Mouse (Mus musculus): ENCODE data around the gene Cyth1. TPM values are rescaled to one million over a fixed set of nuclear protein-coding genes. Genes with fewer than 3 reads are reported as not detected.
A peak's percentile ranks its signal among the peaks of the same experiment; 100 is the strongest.

Gene Cyth1
- polyA plus RNA-seq, 1 experiment from 2014 or later, result 6.1 TPM

DNA sequence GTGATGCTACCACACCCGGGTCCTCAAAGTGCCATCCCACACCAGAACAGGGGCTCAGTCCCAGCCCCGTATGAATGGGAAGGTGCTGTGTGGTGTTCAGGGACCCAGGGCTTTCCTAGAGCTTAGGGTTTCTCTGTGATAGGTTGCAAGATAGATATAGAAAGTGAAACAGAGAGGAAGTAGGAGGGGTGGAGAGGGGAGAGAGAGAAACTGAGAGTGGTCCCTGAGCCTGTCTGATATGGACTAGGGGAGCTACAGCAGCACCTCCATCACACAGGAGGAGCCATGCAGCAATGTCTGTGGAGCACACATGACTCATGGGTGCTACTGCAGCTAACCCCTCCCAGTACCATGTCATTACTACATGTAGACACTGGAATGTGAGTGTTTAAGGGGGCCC is 118.6 kb downstream of the Cyth1 start:
- Histone ChIP-seq H3K36me3 (ENCODE audit: control insufficient read depth, insufficient read depth, low read length) (no peaks in the 10 kb centered on the region), H3K4me3 (ENCODE audit: low read depth, low read length) (no peak overlapping the region), H3K9ac (ENCODE audit: low read depth, low read length) (no peak overlapping the region), H3K9me3 (ENCODE audit: control insufficient read depth, low read length) (no peaks in the 10 kb centered on the region), H3K27ac (ENCODE audit: low read depth, low read length) (no peak overlapping the region), H3K4me1 (replicated peaks; ENCODE audit: control insufficient read depth, insufficient read depth, low read length) (peaks cover 9% of the 10 kb centered on the region), H3K4me2 (no peak overlapping the region), H3K27me3 (replicated peaks; ENCODE audit: control insufficient read depth, insufficient read depth, low read length) (no peaks in the 10 kb centered on the region)
- DNase-seq (ENCODE audit: low spot score), result no peak
- WGBS, result 68% methylated on average over 2 of the region's 2 CpGs
- ATAC-seq (replicated peaks; ENCODE audit: low FRiP score), result no peak

DNA sequence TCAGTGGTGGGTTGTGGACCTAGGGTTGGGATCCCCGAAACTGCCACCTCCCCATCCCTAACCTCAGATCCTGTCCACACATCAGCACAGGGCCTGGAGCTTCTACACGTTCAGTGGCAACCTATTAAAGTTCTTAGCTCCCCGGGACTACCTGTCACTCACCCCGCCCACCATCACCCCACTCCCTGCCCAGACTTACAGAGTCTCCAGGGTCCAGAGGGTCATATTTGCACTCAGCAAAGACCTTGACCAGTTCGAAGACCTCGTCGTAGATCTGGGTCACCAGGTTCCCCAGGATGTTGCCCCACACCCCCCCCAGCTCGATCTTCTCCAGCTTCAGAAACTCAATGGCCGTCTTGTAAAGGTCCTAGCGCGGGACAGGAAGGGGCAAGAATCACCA is 126.8 kb downstream of the Cyth1 start:
- no peak overlapping the region for H3K27ac ChIP-seq (ENCODE audit: low read depth, low read length)
- H3K27me3 ChIP-seq (replicated peaks; ENCODE audit: control insufficient read depth, insufficient read depth, low read length), result no peaks in the 10 kb centered on the region; the same call in 1 of the 2 replicates
- H3K9ac ChIP-seq (ENCODE audit: low read depth, low read length), result no peak overlapping the region
- H3K4me1 ChIP-seq (replicated peaks; ENCODE audit: control insufficient read depth, insufficient read depth, low read length), result no peaks in the 10 kb centered on the region
- WGBS, result 76% methylated on average over 11 of the region's 11 CpGs
- DNase-seq (ENCODE audit: low spot score) (no peak), ATAC-seq (replicated peaks; ENCODE audit: low FRiP score) (no peak)
- no peaks in the 10 kb centered on the region for H3K36me3 ChIP-seq (ENCODE audit: control insufficient read depth, insufficient read depth, low read length)
- H3K4me2 ChIP-seq, result no peak overlapping the region
- H3K4me3 ChIP-seq (ENCODE audit: low read depth, low read length), result no peak overlapping the region
- no peaks in the 10 kb centered on the region for H3K9me3 ChIP-seq (ENCODE audit: control insufficient read depth, low read length)

DNA sequence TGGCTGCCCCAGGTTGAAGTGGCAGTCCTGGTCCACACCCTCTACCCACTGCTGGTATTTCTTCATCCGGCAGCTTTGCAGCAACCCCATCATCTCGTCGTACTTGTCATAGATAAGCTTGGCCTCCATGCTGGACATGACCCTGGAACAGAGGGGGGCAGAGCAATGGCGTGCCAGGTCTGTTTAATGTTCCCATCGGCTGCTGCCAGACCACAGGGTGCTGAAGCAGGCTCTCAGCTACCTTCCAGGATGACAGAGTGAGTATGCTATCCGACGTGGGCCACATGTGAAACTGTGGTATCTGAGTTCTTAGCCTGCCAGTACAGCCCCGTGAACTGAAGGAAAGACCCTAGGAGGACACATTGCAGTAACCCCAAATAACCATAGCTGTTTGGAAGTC is 129.6 kb downstream of the Cyth1 start:
- Histone ChIP-seq H3K4me2 (no peak overlapping the region), H3K9ac (ENCODE audit: low read depth, low read length) (no peak overlapping the region), H3K4me1 (replicated peaks; ENCODE audit: control insufficient read depth, insufficient read depth, low read length) (peaks cover 12% of the 10 kb centered on the region), H3K27ac (ENCODE audit: low read depth, low read length) (no peak overlapping the region), H3K27me3 (replicated peaks; ENCODE audit: control insufficient read depth, insufficient read depth, low read length) (no peaks in the 10 kb centered on the region; the same call in 1 of the 2 replicates), H3K4me3 (ENCODE audit: low read depth, low read length) (no peak overlapping the region), H3K9me3 (ENCODE audit: control insufficient read depth, low read length) (no peaks in the 10 kb centered on the region), H3K36me3 (ENCODE audit: control insufficient read depth, insufficient read depth, low read length) (no peaks in the 10 kb centered on the region)
- 57% methylated on average over 8 of the region's 8 CpGs for WGBS
- ATAC-seq (replicated peaks; ENCODE audit: low FRiP score) (no peak), DNase-seq (ENCODE audit: low spot score) (no peak)

DNA sequence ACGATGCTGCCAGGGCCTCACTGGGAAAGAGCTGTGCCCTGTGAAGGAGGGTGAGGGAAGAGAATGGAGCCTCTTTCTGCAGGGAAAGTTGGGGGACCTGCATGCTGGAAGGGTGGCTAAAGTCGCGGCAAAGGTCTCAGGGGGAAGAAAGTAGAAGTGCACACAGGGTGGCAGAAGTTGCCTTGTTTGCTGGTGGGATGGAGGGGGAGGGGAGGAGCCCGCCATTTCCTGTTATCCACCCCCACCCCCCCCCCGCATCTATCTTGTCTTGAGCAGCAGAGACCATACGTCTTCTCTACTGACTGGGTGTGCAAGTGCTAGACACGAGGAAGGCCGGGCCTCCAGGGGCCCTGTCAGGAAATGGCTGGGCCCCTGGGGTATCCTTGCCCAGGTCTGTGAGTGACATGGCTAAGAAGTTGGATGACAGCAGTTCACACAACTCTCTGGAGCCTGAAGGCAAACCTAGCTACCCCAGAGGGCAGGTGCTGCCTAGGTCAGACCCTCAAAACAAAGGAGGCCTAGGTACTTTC is 133.7 kb downstream of the Cyth1 start:
- DNase-seq (ENCODE audit: low spot score), result no peak
- Histone ChIP-seq H3K27ac (ENCODE audit: low read depth, low read length) (no peak overlapping the region), H3K4me2 (no peak overlapping the region), H3K4me3 (ENCODE audit: low read depth, low read length) (no peak overlapping the region), H3K4me1 (replicated peaks; ENCODE audit: control insufficient read depth, insufficient read depth, low read length) (peaks cover 18% of the 10 kb centered on the region), H3K27me3 (replicated peaks; ENCODE audit: control insufficient read depth, insufficient read depth, low read length) (no peaks in the 10 kb centered on the region; the same call in 1 of the 2 replicates), H3K36me3 (ENCODE audit: control insufficient read depth, insufficient read depth, low read length) (no peaks in the 10 kb centered on the region), H3K9me3 (ENCODE audit: control insufficient read depth, low read length) (no peaks in the 10 kb centered on the region), H3K9ac (ENCODE audit: low read depth, low read length) (no peak overlapping the region)
- WGBS, result 32% methylated on average over 8 of the region's 8 CpGs
- no peak for ATAC-seq (replicated peaks; ENCODE audit: low FRiP score)

DNA sequence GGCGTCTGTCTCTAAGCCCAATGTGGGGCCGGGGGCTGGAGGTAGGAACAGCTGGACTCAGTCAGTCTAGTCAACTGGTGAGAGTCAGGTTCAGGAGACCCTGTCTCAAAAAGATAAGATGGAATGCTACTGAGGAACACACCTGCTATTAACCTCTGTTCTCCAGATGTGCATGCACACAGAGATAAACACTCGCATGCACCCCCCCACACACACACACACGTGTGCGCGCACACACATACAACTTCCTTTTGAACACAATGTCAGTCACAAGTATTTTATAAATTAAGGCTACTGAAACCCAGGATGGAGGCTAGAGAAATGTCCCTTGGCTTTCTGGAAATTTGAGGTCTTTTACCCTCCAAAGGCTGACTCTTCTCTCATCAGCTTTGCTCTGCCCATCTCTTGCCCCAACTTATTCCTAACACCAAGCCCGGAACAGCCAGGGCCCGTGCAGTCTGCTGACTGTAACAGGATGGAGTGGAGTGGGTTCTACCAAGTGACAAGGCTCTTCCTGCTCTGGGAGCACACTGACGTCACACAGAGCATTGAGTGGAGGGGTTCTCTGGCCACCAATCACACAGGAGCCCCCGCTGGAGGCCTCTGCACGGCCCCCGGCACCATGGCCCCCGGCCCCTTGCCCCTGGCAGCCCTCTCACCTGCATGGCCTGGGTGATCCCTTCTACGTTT is 134.7 kb downstream of the Cyth1 start:
- no peaks in the 10 kb centered on the region for H3K36me3 ChIP-seq (ENCODE audit: control insufficient read depth, insufficient read depth, low read length)
- H3K4me3 ChIP-seq (ENCODE audit: low read depth, low read length), result no peak overlapping the region
- ATAC-seq (replicated peaks; ENCODE audit: low FRiP score) (peak; percentile 34; the same call in 1 of the 2 replicates), DNase-seq (ENCODE audit: low spot score) (no peak)
- no peaks in the 10 kb centered on the region; the same call in 1 of the 2 replicates for H3K27me3 ChIP-seq (replicated peaks; ENCODE audit: control insufficient read depth, insufficient read depth, low read length)
- no peaks in the 10 kb centered on the region for H3K9me3 ChIP-seq (ENCODE audit: control insufficient read depth, low read length)
- 63% methylated on average over 14 of the region's 14 CpGs for WGBS
- no peak overlapping the region for H3K9ac ChIP-seq (ENCODE audit: low read depth, low read length)
- H3K4me1 ChIP-seq (replicated peaks; ENCODE audit: control insufficient read depth, insufficient read depth, low read length), result peaks cover 18% of the 10 kb centered on the region
- no peak overlapping the region for H3K27ac ChIP-seq (ENCODE audit: low read depth, low read length)
- H3K4me2 ChIP-seq, result no peak overlapping the region

DNA sequence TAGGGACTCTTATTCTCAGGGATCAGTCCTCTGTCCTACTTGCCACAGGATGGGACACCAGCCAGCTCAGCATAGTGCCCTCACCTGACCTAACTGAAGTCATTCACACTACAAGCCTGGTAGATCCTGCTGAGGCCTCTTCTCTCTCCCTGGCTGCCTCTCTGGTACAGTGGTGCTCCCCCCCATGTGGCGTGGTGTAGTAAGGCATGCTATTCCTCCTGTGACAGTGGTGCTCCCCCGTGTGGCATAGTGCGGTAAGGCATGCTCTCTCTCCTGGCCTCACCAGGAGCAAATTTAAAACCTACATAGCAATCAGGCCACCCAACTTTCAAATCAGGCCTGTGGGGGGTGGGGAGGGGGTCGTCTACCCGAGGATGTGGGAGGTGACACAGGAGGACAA is 144.4 kb downstream of the Cyth1 start:
- H3K27ac ChIP-seq (ENCODE audit: low read depth, low read length), result no peak overlapping the region
- H3K4me2 ChIP-seq, result no peak overlapping the region
- no peaks in the 10 kb centered on the region; the same call in 1 of the 2 replicates for H3K27me3 ChIP-seq (replicated peaks; ENCODE audit: control insufficient read depth, insufficient read depth, low read length)
- no peak overlapping the region for H3K9ac ChIP-seq (ENCODE audit: low read depth, low read length)
- no peaks in the 10 kb centered on the region for H3K36me3 ChIP-seq (ENCODE audit: control insufficient read depth, insufficient read depth, low read length)
- DNase-seq (ENCODE audit: low spot score), result peak; percentile 76
- whole genome bisulfite sequencing, result 8% methylated on average over 5 of the region's 5 CpGs
- 0 out of 2 replicates have a peak, but pooled peaks have one; percentile 58 for ATAC-seq (replicated peaks; ENCODE audit: low FRiP score)
- no peak overlapping the region for H3K4me3 ChIP-seq (ENCODE audit: low read depth, low read length)
- H3K4me1 ChIP-seq (replicated peaks; ENCODE audit: control insufficient read depth, insufficient read depth, low read length), result no peaks in the 10 kb centered on the region
- H3K9me3 ChIP-seq (ENCODE audit: control insufficient read depth, low read length), result no peaks in the 10 kb centered on the region

DNA sequence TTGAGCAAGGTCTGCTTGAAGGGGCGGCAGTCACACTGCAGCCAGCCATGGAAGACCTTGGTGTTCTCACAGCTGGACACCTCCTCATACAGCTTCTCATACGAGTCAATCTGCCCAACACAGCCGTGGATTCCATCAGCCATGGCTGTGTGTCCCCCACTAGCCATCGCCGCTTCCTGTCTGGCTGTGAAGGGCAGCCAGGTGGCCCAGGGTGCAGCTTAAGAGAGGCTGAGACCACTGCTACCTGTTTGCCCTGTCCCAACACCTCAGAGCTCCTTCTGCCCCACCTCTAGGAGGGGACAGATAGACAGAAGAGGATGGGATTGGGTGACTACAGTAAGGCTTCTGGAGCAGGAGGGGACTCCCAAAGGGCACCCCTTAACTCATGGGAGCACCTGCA is 145.0 kb downstream of the Cyth1 start:
- ATAC-seq (replicated peaks; ENCODE audit: low FRiP score), result no peak
- H3K9ac ChIP-seq (ENCODE audit: low read depth, low read length), result no peak overlapping the region
- H3K36me3 ChIP-seq (ENCODE audit: control insufficient read depth, insufficient read depth, low read length), result no peaks in the 10 kb centered on the region
- H3K27ac ChIP-seq (ENCODE audit: low read depth, low read length), result no peak overlapping the region
- no peak overlapping the region for H3K4me3 ChIP-seq (ENCODE audit: low read depth, low read length)
- H3K4me1 ChIP-seq (replicated peaks; ENCODE audit: control insufficient read depth, insufficient read depth, low read length), result no peaks in the 10 kb centered on the region
- H3K4me2 ChIP-seq, result no peak overlapping the region
- H3K9me3 ChIP-seq (ENCODE audit: control insufficient read depth, low read length), result no peaks in the 10 kb centered on the region
- 89% methylated on average over 5 of the region's 5 CpGs for WGBS
- H3K27me3 ChIP-seq (replicated peaks; ENCODE audit: control insufficient read depth, insufficient read depth, low read length), result no peaks in the 10 kb centered on the region; the same call in 1 of the 2 replicates
- DNase-seq (ENCODE audit: low spot score), result no peak

DNA sequence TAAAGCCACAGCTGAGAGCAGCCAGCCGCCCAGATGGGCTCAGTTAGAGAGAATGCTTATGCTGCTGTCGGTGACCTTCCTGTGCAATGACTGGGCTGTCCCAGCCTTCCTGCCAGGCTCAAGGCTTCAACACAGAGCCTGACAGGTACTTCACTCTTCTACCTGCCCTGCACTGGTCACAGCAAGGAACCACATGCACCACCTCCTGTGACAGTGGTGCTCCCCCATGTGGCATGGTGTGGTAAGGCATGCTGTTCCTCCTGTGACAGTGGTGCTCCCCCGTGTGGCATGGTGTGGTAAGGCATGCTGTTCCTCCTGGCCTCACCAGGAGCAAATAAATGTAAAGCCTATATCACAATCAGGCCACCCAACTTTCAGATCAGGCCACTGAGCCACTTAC is 145.6 kb downstream of the Cyth1 start:
- Histone ChIP-seq H3K4me3 (ENCODE audit: low read depth, low read length) (no peak overlapping the region), H3K9ac (ENCODE audit: low read depth, low read length) (no peak overlapping the region), H3K4me1 (replicated peaks; ENCODE audit: control insufficient read depth, insufficient read depth, low read length) (no peaks in the 10 kb centered on the region), H3K36me3 (ENCODE audit: control insufficient read depth, insufficient read depth, low read length) (no peaks in the 10 kb centered on the region), H3K27ac (ENCODE audit: low read depth, low read length) (no peak overlapping the region), H3K9me3 (ENCODE audit: control insufficient read depth, low read length) (no peaks in the 10 kb centered on the region), H3K4me2 (no peak overlapping the region), H3K27me3 (replicated peaks; ENCODE audit: control insufficient read depth, insufficient read depth, low read length) (no peaks in the 10 kb centered on the region; the same call in 1 of the 2 replicates)
- DNase-seq (ENCODE audit: low spot score) (peak; percentile 83), ATAC-seq (replicated peaks; ENCODE audit: low FRiP score) (0 out of 2 replicates have a peak, but pooled peaks have one; percentile 22)
- WGBS, result 48% methylated on average over 3 of the region's 3 CpGs

DNA sequence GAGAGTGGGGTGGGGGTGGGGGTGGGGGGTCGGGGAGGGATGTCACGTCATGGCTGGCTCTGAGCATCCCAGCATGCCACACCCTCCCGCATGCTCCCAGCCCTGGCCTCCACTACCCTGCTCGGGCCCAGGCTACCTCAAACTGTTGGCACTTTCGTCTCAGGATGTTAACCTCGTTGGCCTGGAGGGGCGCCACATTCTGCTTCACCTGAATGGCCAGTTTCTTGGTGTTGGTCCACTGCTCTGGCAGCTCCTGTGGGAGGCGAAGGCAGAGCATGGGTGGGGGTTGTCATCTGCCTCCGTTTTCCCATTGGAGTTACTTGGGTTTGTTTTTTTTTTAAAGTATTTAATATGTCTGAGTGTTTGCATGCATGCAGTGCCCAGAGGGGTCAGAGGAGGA is 147.3 kb downstream of the Cyth1 start:
- 46% methylated on average over 9 of the region's 9 CpGs for WGBS
- Histone ChIP-seq H3K27me3 (replicated peaks; ENCODE audit: control insufficient read depth, insufficient read depth, low read length) (no peaks in the 10 kb centered on the region; the same call in 1 of the 2 replicates), H3K9ac (ENCODE audit: low read depth, low read length) (no peak overlapping the region), H3K27ac (ENCODE audit: low read depth, low read length) (no peak overlapping the region), H3K4me1 (replicated peaks; ENCODE audit: control insufficient read depth, insufficient read depth, low read length) (no peaks in the 10 kb centered on the region), H3K9me3 (ENCODE audit: control insufficient read depth, low read length) (no peaks in the 10 kb centered on the region), H3K4me2 (no peak overlapping the region), H3K4me3 (ENCODE audit: low read depth, low read length) (no peak overlapping the region), H3K36me3 (ENCODE audit: control insufficient read depth, insufficient read depth, low read length) (no peaks in the 10 kb centered on the region)
- ATAC-seq (replicated peaks; ENCODE audit: low FRiP score) (no peak), DNase-seq (ENCODE audit: low spot score) (no peak)

Measured in liver, embryonic 11.5 days (tissue).